21 mouse cellular contexts compared by ENCODE assay signal in genomic region chr4:132968105-132968938, GRCm38 (mm10). TPM values are rescaled to one million over a fixed set of nuclear protein-coding genes. Genes with fewer than 3 reads are reported as not detected.
DNase-seq lines count a peak whose midpoint lies in the region; ATAC-seq and TF ChIP-seq lines count a peak whose summit lies in the region.
"Had no signal": no experiment of that assay in that cellular context is flagged by ENCODE, and none has a peak within 500 bp of the region (broad histone marks: within the 10 kb centered on the region; RNA-seq: fewer than 3 reads in every experiment).

No protein-coding gene starts in this region.

- no peak for TF ChIP-seq POLR2A in ES-Bruce4 (IDR thresholded peaks at IDR 0.05; ENCODE audit: insufficient read depth, low read length)

- 35% methylated on average over 6 of the region's 6 CpGs for WGBS in hindbrain, postnatal 0 days
- 41% methylated on average over 6 of the region's 6 CpGs for WGBS in hindbrain, embryonic 16.5 days
- WGBS in limb, embryonic 10.5 days = 60% methylated on average over 6 of the region's 6 CpGs

- in situ Hi-C loops in ES-E14 (cut with MboI; ENCODE audit: low sequenced_read_pairs in 2 of 2, unreplicated experiment in 2 of 2) = no loop called here

- H3K27me3 ChIP-seq in hindbrain, postnatal 0 days (ENCODE audit: insufficient read depth, low read length) = no peaks in the 10 kb centered on the region
- no peaks in the 10 kb centered on the region; the same call in 1 of the 2 replicates for H3K27me3 ChIP-seq in hindbrain, embryonic 16.5 days (replicated peaks; ENCODE audit: control insufficient read depth, insufficient read depth, low read length)
- H3K27me3 ChIP-seq in ES-Bruce4 (ENCODE audit: control insufficient read depth, insufficient read depth, low read length, poor library complexity, severe bottlenecking) = no peaks in the 10 kb centered on the region
- H3K27me3 ChIP-seq in limb, embryonic 10.5 days (ENCODE audit: low read depth, poor library complexity, severe bottlenecking) = peaks cover 19% of the 10 kb centered on the region
- H3K27me3 ChIP-seq: heart, embryonic 15.5 days had no signal

- H3K4me2 ChIP-seq in hindbrain, postnatal 0 days (ENCODE audit: low read depth, low read length) = no peak overlapping the region
- no peak overlapping the region for H3K4me2 ChIP-seq in hindbrain, embryonic 16.5 days (ENCODE audit: low read length)
- H3K4me2 ChIP-seq: forebrain, embryonic 12.5 days; heart, embryonic 15.5 days; liver, embryonic 12.5 days; midbrain, embryonic 13.5 days; neural tube, embryonic 13.5 days had no signal

- peak; percentile 42 for DNase-seq in hindbrain, postnatal 0 days (ENCODE audit: low spot score)
- DNase-seq in ES-E14 (ENCODE audit: low read depth, low spot score) = peak; percentile 67
- DNase-seq in limb, embryonic 10.5 days (ENCODE audit: low spot score) = no peak
- no peak for DNase-seq in neural tube, embryonic 10.5 days (ENCODE audit: extremely low spot score, low spot score)
- no peak for DNase-seq in layer of hippocampus, adult 9-11 months
- DNase-seq: adrenal gland, postnatal 10 days; cerebellum, adult 2 months; gastrocnemius, adult 2 months; heart, postnatal 4 days; kidney, adult 18-20 months; kidney, postnatal 4 days; lung, adult 2 months; right cerebral cortex, postnatal 4 days; thymus, postnatal 36 days had no signal

- H3K27ac ChIP-seq in hindbrain, postnatal 0 days = no peak overlapping the region
- H3K27ac ChIP-seq in hindbrain, embryonic 16.5 days (ENCODE audit: low read depth, low read length) = no peak overlapping the region
- peak overlapping the region; percentile 56 for H3K27ac ChIP-seq in ES-Bruce4 (ENCODE audit: insufficient read depth, low read length)
- H3K27ac ChIP-seq in ES-E14 (ENCODE audit: insufficient read depth, low read depth, low read length, poor library complexity, severe bottlenecking) = peak overlapping the region; percentile 87; the same call in 1 of the 2 replicates
- H3K27ac ChIP-seq in limb, embryonic 10.5 days = 0 out of 2 replicates have a peak overlapping the region, but pooled peaks have one; percentile 9
- H3K27ac ChIP-seq: forebrain, embryonic 12.5 days; gastrocnemius, adult 2 months; liver, embryonic 12.5 days; midbrain, embryonic 13.5 days; neural tube, embryonic 13.5 days had no signal

- 0 out of 2 replicates have a peak, but pooled peaks cover 9% of the 10 kb centered on the region for H3K4me1 ChIP-seq in hindbrain, postnatal 0 days (ENCODE audit: insufficient read depth, low read length)
- H3K4me1 ChIP-seq in hindbrain, embryonic 16.5 days (ENCODE audit: control insufficient read depth, insufficient read depth, low read depth, low read length) = peaks cover 6% of the 10 kb centered on the region; the same call in 1 of the 2 replicates
- H3K4me1 ChIP-seq in ES-Bruce4 (ENCODE audit: control insufficient read depth, insufficient read depth, low read length) (peaks cover 19% of the 10 kb centered on the region), ES-E14 (ENCODE audit: control insufficient read depth in 2 of 2, insufficient read depth in 2 of 2, low read length in 2 of 2, poor library complexity in 1 of 2) (peaks cover 12 to 51% of the 10 kb centered on the region in 2 experiments)
- H3K4me1 ChIP-seq in limb, embryonic 10.5 days = peaks cover 34% of the 10 kb centered on the region

- ATAC-seq in hindbrain, postnatal 0 days = no peak
- no peak for ATAC-seq in hindbrain, embryonic 16.5 days
- ATAC-seq: liver, embryonic 12.5 days; midbrain, embryonic 13.5 days had no signal

- TF ChIP-seq EP300 in ES-Bruce4 (IDR thresholded peaks at IDR 0.05; ENCODE audit: insufficient read depth, low read depth, low read length) = no peak

- no peak overlapping the region for H3K9ac ChIP-seq in hindbrain, postnatal 0 days (replicated peaks; ENCODE audit: low read length)
- H3K9ac ChIP-seq in hindbrain, embryonic 16.5 days (ENCODE audit: low read depth, low read length) = no peak overlapping the region
- peak overlapping the region; percentile 18; the same call in 1 of the 2 replicates for H3K9ac ChIP-seq in ES-Bruce4 (ENCODE audit: low read depth, poor library complexity, severe bottlenecking)
- no peak overlapping the region; the same call in 1 of the 2 replicates for H3K9ac ChIP-seq in ES-E14 (ENCODE audit: insufficient read depth, low read depth, low read length, poor library complexity, severe bottlenecking)
- H3K9ac ChIP-seq: forebrain, embryonic 12.5 days; heart, embryonic 15.5 days; liver, embryonic 12.5 days; midbrain, embryonic 13.5 days; neural tube, embryonic 13.5 days had no signal

- H3K36me3 ChIP-seq in hindbrain, postnatal 0 days (ENCODE audit: insufficient read depth, low read length) = no peaks in the 10 kb centered on the region
- H3K36me3 ChIP-seq in hindbrain, embryonic 16.5 days (ENCODE audit: control insufficient read depth, insufficient read depth, low read length) = no peaks in the 10 kb centered on the region
- no peaks in the 10 kb centered on the region for H3K36me3 ChIP-seq in ES-Bruce4 (ENCODE audit: control insufficient read depth, insufficient read depth, low read length, poor library complexity, severe bottlenecking)
- no peaks in the 10 kb centered on the region for H3K36me3 ChIP-seq in ES-E14 (ENCODE audit: control insufficient read depth, insufficient read depth, low read length, poor library complexity, severe bottlenecking)
- no peaks in the 10 kb centered on the region for H3K36me3 ChIP-seq in limb, embryonic 10.5 days
- H3K36me3 ChIP-seq: forebrain, embryonic 12.5 days; heart, embryonic 15.5 days; liver, embryonic 12.5 days; midbrain, embryonic 13.5 days; neural tube, embryonic 13.5 days had no signal

- TF ChIP-seq CTCF in hindbrain, postnatal 0 days (IDR thresholded peaks at IDR 0.05; ENCODE audit: low read depth) = no peak
- TF ChIP-seq CTCF in ES-Bruce4 (IDR thresholded peaks at IDR 0.05; ENCODE audit: low read depth, low read length) = no peak

- H3K9me3 ChIP-seq in hindbrain, postnatal 0 days (ENCODE audit: low read length) = no peaks in the 10 kb centered on the region
- H3K9me3 ChIP-seq in hindbrain, embryonic 16.5 days (ENCODE audit: control insufficient read depth, low read length) = no peaks in the 10 kb centered on the region
- H3K9me3 ChIP-seq in ES-Bruce4 (replicated peaks; ENCODE audit: control insufficient read depth, insufficient read depth, low read length, poor library complexity, severe bottlenecking) (no peaks in the 10 kb centered on the region), ES-E14 (ENCODE audit: control insufficient read depth, insufficient read depth, low read depth, low read length) (no peaks in the 10 kb centered on the region)
- H3K9me3 ChIP-seq in limb, embryonic 10.5 days (replicated peaks) = no peaks in the 10 kb centered on the region
- H3K9me3 ChIP-seq: forebrain, embryonic 12.5 days; heart, embryonic 15.5 days; liver, embryonic 12.5 days; midbrain, embryonic 13.5 days; neural tube, embryonic 13.5 days had no signal

- no peak overlapping the region for H3K4me3 ChIP-seq in hindbrain, postnatal 0 days (ENCODE audit: low read length)
- H3K4me3 ChIP-seq in hindbrain, embryonic 16.5 days (ENCODE audit: low read length) = no peak overlapping the region
- H3K4me3 ChIP-seq in ES-Bruce4 (ENCODE audit: low read depth, low read length) (no peak overlapping the region), ES-E14 (ENCODE audit: insufficient read depth in 1 of 2, low read depth in 1 of 2, low read length in 2 of 2, poor library complexity in 1 of 2, severe bottlenecking in 1 of 2) (no peak overlapping the region)
- H3K4me3 ChIP-seq in limb, embryonic 10.5 days = no peak overlapping the region
- H3K4me3 ChIP-seq: forebrain, embryonic 12.5 days; gastrocnemius, adult 2 months; heart, embryonic 15.5 days; liver, embryonic 12.5 days; midbrain, embryonic 13.5 days; neural tube, embryonic 13.5 days had no signal

TF ChIP-seq in ES-E14, 5 proteins besides CTCF, POLR2A, EP300 and RAD21:
- no peak for TF ChIP-seq ZC3H11A (IDR thresholded peaks at IDR 0.05; ENCODE audit: borderline replicate concordance, low read depth, low read length)
- TF ChIP-seq CHD2 (IDR thresholded peaks at IDR 0.05; ENCODE audit: low read depth, low read length) = 0 out of 2 replicates have a peak, but pooled peaks have one; percentile 11
- no peak for TF ChIP-seq HCFC1 (IDR thresholded peaks at IDR 0.05; ENCODE audit: borderline replicate concordance, insufficient read depth, low read length)
- TF ChIP-seq MAFK (IDR thresholded peaks at IDR 0.05; ENCODE audit: insufficient read depth, low read depth, low read length) = no peak
- no peak for TF ChIP-seq ZNF384 (IDR thresholded peaks at IDR 0.05; ENCODE audit: low read depth, low read length)

RNA-seq across cellular contexts. Expression of gene Fgr, which starts 5.6 kb away (rescaled TPM):
- 0.07 and 0.73 TPM in 2 replicates for total RNA-seq in hindbrain, postnatal 0 days (2014; rRNA removed)
- polyA plus RNA-seq in hindbrain, postnatal 0 days (2015; fragmentation: Nextera tagmentation; extraction: Ambion mirVana) = 0.19 and 0.39 TPM in 2 replicates
- 0.16 and 0.23 TPM in 2 replicates for polyA plus RNA-seq in hindbrain, embryonic 16.5 days (2015; fragmentation: Nextera tagmentation; extraction: Ambion mirVana)
- polyA plus RNA-seq in ES-Bruce4 (2011; ENCODE audit: insufficient read depth, insufficient read length, low read depth, missing spikeins) = 0.70 and 1.9 TPM in 2 replicates
- total RNA-seq in ES-E14 (2012; rRNA removed) = 1.3 and 1.8 TPM in 2 replicates
- polyA plus RNA-seq in limb, embryonic 10.5 days (2016; fragmentation: Nextera tagmentation; extraction: Ambion mirVana) = 0.19 and 0.33 TPM in 2 replicates
- polyA plus RNA-seq: neural tube, embryonic 13.5 days had no signal

RNA-seq across cellular contexts. Expression of gene Ahdc1, which starts 42.7 kb away (rescaled TPM):
- 88.2 and 106 TPM in 2 replicates for total RNA-seq in hindbrain, postnatal 0 days (2014; rRNA removed)
- polyA plus RNA-seq in hindbrain, postnatal 0 days (2015; fragmentation: Nextera tagmentation; extraction: Ambion mirVana) = 9.7 and 10.8 TPM in 2 replicates
- 10.4 and 11.6 TPM in 2 replicates for polyA plus RNA-seq in hindbrain, embryonic 16.5 days (2015; fragmentation: Nextera tagmentation; extraction: Ambion mirVana)
- polyA plus RNA-seq in ES-Bruce4 (2011; ENCODE audit: insufficient read depth, insufficient read length, low read depth, missing spikeins) = 88.2 and 102 TPM in 2 replicates
- total RNA-seq in ES-E14 (2012; rRNA removed) = 61.8 and 88.9 TPM in 2 replicates
- polyA plus RNA-seq in limb, embryonic 10.5 days (2016; fragmentation: Nextera tagmentation; extraction: Ambion mirVana) = 13.0 and 13.8 TPM in 2 replicates

RNA-seq across cellular contexts. Expression of gene Fam76a, which starts 46.0 kb away (rescaled TPM):
- 17.3 and 18.4 TPM in 2 replicates for total RNA-seq in hindbrain, postnatal 0 days (2014; rRNA removed)
- polyA plus RNA-seq in hindbrain, postnatal 0 days (2015; fragmentation: Nextera tagmentation; extraction: Ambion mirVana) = 28.3 and 34.5 TPM in 2 replicates
- polyA plus RNA-seq in hindbrain, embryonic 16.5 days (2015; fragmentation: Nextera tagmentation; extraction: Ambion mirVana) = 33.5 and 40.6 TPM in 2 replicates
- polyA plus RNA-seq in ES-Bruce4 (2011; ENCODE audit: insufficient read depth, insufficient read length, low read depth, missing spikeins) = 22.8 and 24.3 TPM in 2 replicates
- 12.5 and 14.9 TPM in 2 replicates for total RNA-seq in ES-E14 (2012; rRNA removed)
- polyA plus RNA-seq in limb, embryonic 10.5 days (2016; fragmentation: Nextera tagmentation; extraction: Ambion mirVana) = 25.7 and 27.9 TPM in 2 replicates

Comparison
In these comparisons a context has a peak if more than half of its experiments do, and no peak if none do; other contexts are left out.
1. DNase-seq: peak in hindbrain, postnatal 0 days (single experiment) and ES-E14 (single experiment); none in limb, embryonic 10.5 days (single experiment), neural tube, embryonic 10.5 days (single experiment) and layer of hippocampus, adult 9-11 months (single experiment).
2. H3K27ac ChIP-seq: peak in ES-Bruce4 (single experiment), ES-E14 (single experiment) and limb, embryonic 10.5 days (single experiment); none in hindbrain, postnatal 0 days (single experiment) and hindbrain, embryonic 16.5 days (single experiment).